Mouse (Mus musculus) midbrain, embryonic 11.5 days (tissue): ENCODE measurements around the gene Ahsg. TPM values are rescaled to one million over a fixed set of nuclear protein-coding genes. Genes with fewer than 3 reads are reported as not detected.

Experiments
- ATAC-seq: fragments of 200-750 bp; cut with Nextera tagmentation; 2 replicates; pipeline ENCODE4 v1.8.0; 2017; ENCODE audit warnings: moderate TSS enrichment, moderate library complexity; ENCODE audit not compliant: low FRiP score
- DNase-seq: peaks from one replicate; pipeline ENCODE4 v3.0.0; 2015; ENCODE audit warnings: low spot score; ENCODE audit errors: missing footprints
- H3K27ac ChIP-seq: fragments of 300-500 bp; sonication (generic); 2 replicates; pipeline ENCODE4 v1.5.1; 2014; ENCODE audit warnings: low read depth, low read length
- H3K27me3 ChIP-seq: fragments of 300-500 bp; sonication (generic); 2 replicates; pipeline ENCODE4 v1.6.1; 2014; ENCODE audit warnings: mild to moderate bottlenecking, low read length, moderate library complexity, mixed read lengths; ENCODE audit not compliant: control insufficient read depth, insufficient read depth
- H3K36me3 ChIP-seq: fragments of 300-500 bp; sonication (generic); 2 replicates; pipeline ENCODE4 v1.6.1; 2014; ENCODE audit warnings: mild to moderate bottlenecking, low read length, moderate library complexity, mixed read lengths; ENCODE audit not compliant: control insufficient read depth, insufficient read depth
- H3K4me1 ChIP-seq: fragments of 300-500 bp; sonication (generic); 2 replicates; pipeline ENCODE4 v1.6.1; 2014; ENCODE audit warnings: low read length; ENCODE audit not compliant: control insufficient read depth, insufficient read depth
- H3K4me2 ChIP-seq: fragments of 300-500 bp; sonication (generic); 2 replicates; pipeline ENCODE4 v1.6.1; 2014; ENCODE audit warnings: mild to moderate bottlenecking, moderate library complexity
- H3K4me3 ChIP-seq: fragments of 300-500 bp; sonication (generic); 2 replicates; pipeline ENCODE4 v1.5.1; 2014; ENCODE audit warnings: low read depth, low read length
- H3K9ac ChIP-seq: fragments of 300-500 bp; sonication (generic); 2 replicates; pipeline ENCODE4 v1.6.1; 2014; ENCODE audit warnings: low read length
- H3K9me3 ChIP-seq: fragments of 300-500 bp; sonication (generic); 2 replicates; pipeline ENCODE4 v1.6.1; 2016; ENCODE audit warnings: low read length; ENCODE audit not compliant: control insufficient read depth
- WGBS: fragments of 180-500 bp; shearing (Covaris S2); extraction: QIAGEN DNeasy Blood & Tissue Kit; methylation state at CpG from one replicate; pipeline ENCODE4 v1.1.7; 2014; 5-methylcytosine and 5-hydroxymethylcytosine counted together
- polyA plus RNA-seq: library from polyadenylated mRNA; unstranded; fragments of >200 nt; fragmentation: Nextera tagmentation; extraction: Ambion mirVana; gene quantifications from 2 replicates; pipeline ENCODE4 v1.2.1, GENCODE M21; 2014

Gene Ahsg
- polyA plus RNA-seq, 1 experiment from 2014 or later: 0.14 TPM

- Histone ChIP-seq H3K9ac (no peak overlapping the region), H3K27me3 (no peaks in the 10 kb centered on the region), H3K27ac (no peak overlapping the region), H3K9me3 (no peaks in the 10 kb centered on the region), H3K4me2 (no peak overlapping the region), H3K4me3 (no peak overlapping the region), H3K36me3 (no peaks in the 10 kb centered on the region), H3K4me1 (peaks cover 7% of the 10 kb centered on the region)
- DNase-seq: no peak
- no peak for ATAC-seq
- WGBS: 75% methylated on average over 4 of the region's 4 CpGs
Observed at GRCm38 (mm10) chr16:22881487-22881886, 9.6 kb upstream of the Ahsg start.

- WGBS: 80% methylated on average over 5 of the region's 5 CpGs
- Histone ChIP-seq H3K9me3 (no peaks in the 10 kb centered on the region), H3K4me3 (no peak overlapping the region), H3K4me2 (no peak overlapping the region), H3K36me3 (no peaks in the 10 kb centered on the region), H3K9ac (no peak overlapping the region), H3K27ac (no peak overlapping the region), H3K4me1 (peaks cover 7% of the 10 kb centered on the region), H3K27me3 (no peaks in the 10 kb centered on the region)
- ATAC-seq (no peak), DNase-seq (no peak)
Observed at GRCm38 (mm10) chr16:22883441-22883840, 7.6 kb upstream of the Ahsg start.

- ATAC-seq (no peak), DNase-seq (no peak)
- Histone ChIP-seq H3K9me3 (no peaks in the 10 kb centered on the region), H3K27ac (no peak overlapping the region), H3K27me3 (no peaks in the 10 kb centered on the region), H3K4me1 (peaks cover 10% of the 10 kb centered on the region), H3K9ac (no peak overlapping the region), H3K36me3 (no peaks in the 10 kb centered on the region), H3K4me3 (no peak overlapping the region), H3K4me2 (no peak overlapping the region)
- WGBS: 51% methylated on average over 4 of the region's 4 CpGs
Observed at GRCm38 (mm10) chr16:22885356-22885755, 5.7 kb upstream of the Ahsg start.

GRCm38 (mm10) chr16:22886726-22887125 is 4.4 kb upstream of the Ahsg start:
- no peaks in the 10 kb centered on the region for H3K27me3 ChIP-seq
- WGBS: 85% methylated on average over 3 of the region's 3 CpGs
- no peak overlapping the region for H3K27ac ChIP-seq
- H3K36me3 ChIP-seq: no peaks in the 10 kb centered on the region
- H3K9ac ChIP-seq: no peak overlapping the region
- H3K4me3 ChIP-seq: no peak overlapping the region
- no peaks in the 10 kb centered on the region for H3K9me3 ChIP-seq
- ATAC-seq: no peak
- no peak overlapping the region for H3K4me2 ChIP-seq
- 0 out of 2 replicates have a peak, but pooled peaks cover 3% of the 10 kb centered on the region for H3K4me1 ChIP-seq
- no peak for DNase-seq

GRCm38 (mm10) chr16:22888835-22889234 is 2.2 kb upstream of the Ahsg start:
- no peaks in the 10 kb centered on the region for H3K9me3 ChIP-seq
- H3K36me3 ChIP-seq: no peaks in the 10 kb centered on the region
- H3K27me3 ChIP-seq: no peaks in the 10 kb centered on the region
- no peak overlapping the region for H3K27ac ChIP-seq
- 0 out of 2 replicates have a peak, but pooled peaks cover 3% of the 10 kb centered on the region for H3K4me1 ChIP-seq
- H3K4me2 ChIP-seq: no peak overlapping the region
- 41% methylated on average over 4 of the region's 4 CpGs for WGBS
- no peak for DNase-seq
- peak; percentile 87 for ATAC-seq
- H3K9ac ChIP-seq: no peak overlapping the region
- H3K4me3 ChIP-seq: no peak overlapping the region

- no peaks in the 10 kb centered on the region for H3K36me3 ChIP-seq
- no peak overlapping the region for H3K4me2 ChIP-seq
- no peak overlapping the region for H3K4me3 ChIP-seq
- no peak overlapping the region for H3K27ac ChIP-seq
- H3K9me3 ChIP-seq: no peaks in the 10 kb centered on the region
- no peak overlapping the region for H3K9ac ChIP-seq
- 95% methylated on average over 8 of the region's 8 CpGs for WGBS
- H3K4me1 ChIP-seq: 0 out of 2 replicates have a peak, but pooled peaks cover 3% of the 10 kb centered on the region
- no peaks in the 10 kb centered on the region for H3K27me3 ChIP-seq
- ATAC-seq (no peak), DNase-seq (no peak)
Observed at GRCm38 (mm10) chr16:22889716-22890115, 1.4 kb upstream of the Ahsg start.

GRCm38 (mm10) chr16:22891733-22892154 is 667 bp downstream of the Ahsg start:
- H3K4me2 ChIP-seq: no peak overlapping the region
- 0 out of 2 replicates have a peak, but pooled peaks cover 3% of the 10 kb centered on the region for H3K4me1 ChIP-seq
- DNase-seq: no peak
- H3K27me3 ChIP-seq: no peaks in the 10 kb centered on the region
- WGBS: 90% methylated on average over 8 of the region's 8 CpGs
- no peak overlapping the region for H3K4me3 ChIP-seq
- no peak overlapping the region for H3K27ac ChIP-seq
- no peaks in the 10 kb centered on the region for H3K9me3 ChIP-seq
- H3K9ac ChIP-seq: no peak overlapping the region
- no peak for ATAC-seq
- no peaks in the 10 kb centered on the region for H3K36me3 ChIP-seq

- Histone ChIP-seq H3K4me1 (no peaks in the 10 kb centered on the region), H3K4me2 (no peak overlapping the region), H3K9ac (no peak overlapping the region), H3K36me3 (no peaks in the 10 kb centered on the region; the same call in 1 of the 2 replicates), H3K4me3 (no peak overlapping the region), H3K27me3 (no peaks in the 10 kb centered on the region), H3K9me3 (no peaks in the 10 kb centered on the region), H3K27ac (no peak overlapping the region)
- DNase-seq (no peak), ATAC-seq (no peak)
- 82% methylated on average over 7 of the region's 8 CpGs for WGBS
Observed at GRCm38 (mm10) chr16:22894095-22894494, 3.0 kb downstream of the Ahsg start.

GRCm38 (mm10) chr16:22896618-22897017 is 5.5 kb downstream of the Ahsg start:
- no peak overlapping the region for H3K9ac ChIP-seq
- H3K9me3 ChIP-seq: no peaks in the 10 kb centered on the region
- no peak for DNase-seq
- ATAC-seq: no peak
- no peak overlapping the region for H3K4me2 ChIP-seq
- H3K4me3 ChIP-seq: no peak overlapping the region
- no peaks in the 10 kb centered on the region; the same call in 1 of the 2 replicates for H3K36me3 ChIP-seq
- WGBS: 75% methylated on average over 2 of the region's 2 CpGs
- H3K4me1 ChIP-seq: no peaks in the 10 kb centered on the region
- H3K27me3 ChIP-seq: no peaks in the 10 kb centered on the region
- no peak overlapping the region for H3K27ac ChIP-seq
